Mouse (Mus musculus) thymus, adult 2 months (tissue): ENCODE measurements around the gene Rnf130.

Experiments
- CTCF ChIP-seq: fragments of 200-500 bp; IDR thresholded peaks from 2 replicates; pipeline ENCODE4 v1.5.1; 2012; ENCODE audit warnings: mild to moderate bottlenecking, control low read depth, low read length, moderate library complexity, borderline replicate concordance; ENCODE audit not compliant: control insufficient read depth, poor library complexity, insufficient read depth; ENCODE audit errors: extremely low read depth
- POLR2A ChIP-seq: fragments of 200-500 bp; IDR thresholded peaks from 2 replicates; pipeline ENCODE4 v1.6.1; 2012; ENCODE audit warnings: mild to moderate bottlenecking, low read length, control low read depth, moderate library complexity; ENCODE audit not compliant: control insufficient read depth, poor library complexity, insufficient read depth; ENCODE audit errors: extremely low read depth

GRCm38 (mm10) chr11:50034155-50034554, 9.0 kb downstream of the Rnf130 start:
- TF ChIP-seq POLR2A (no peak), CTCF (no peak)
